In the genomic region with DNA sequence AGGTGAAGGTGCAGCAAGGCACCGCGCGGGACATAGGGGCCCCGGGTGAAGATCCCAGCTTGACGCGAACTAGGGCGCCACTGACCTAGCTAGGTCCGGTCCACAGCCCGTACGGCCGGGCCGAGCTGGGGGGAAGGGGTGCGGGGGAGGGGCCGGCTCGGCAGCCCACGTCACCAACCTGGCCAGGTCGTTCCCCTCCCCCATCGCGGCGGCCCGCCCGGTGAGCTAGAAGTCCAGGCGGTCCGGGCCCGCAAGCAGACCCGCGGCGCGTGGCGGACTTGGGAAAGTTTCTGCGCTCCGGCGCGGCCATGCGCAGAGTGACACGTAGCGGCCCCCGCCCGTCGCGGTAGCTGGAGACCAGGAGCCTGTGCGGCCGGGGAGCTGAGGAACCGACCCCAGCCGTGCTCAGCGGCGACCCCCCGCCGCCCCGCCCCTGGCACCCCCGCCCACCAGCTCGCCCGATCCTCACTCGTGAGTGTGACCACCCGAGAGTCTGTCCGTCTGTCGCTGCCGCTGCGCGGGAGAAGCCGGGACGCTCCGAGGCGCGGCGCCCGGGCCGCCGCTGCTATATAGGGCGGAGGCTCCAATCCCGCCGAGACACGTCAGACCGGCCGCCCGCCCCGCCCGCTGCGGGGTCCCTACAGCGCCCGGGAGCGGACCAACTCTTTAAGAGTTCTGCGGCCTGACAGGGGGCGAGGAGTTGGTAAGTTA, we compare ENCODE assay signal across 7 mouse cellular contexts. TPM values are rescaled to one million over a fixed set of nuclear protein-coding genes. Genes with fewer than 3 reads are reported as not detected.
A peak's percentile ranks its signal among the peaks of the same experiment; 100 is the strongest.
DNase-seq lines count a peak whose midpoint lies in the region; ATAC-seq and TF ChIP-seq lines count a peak whose summit lies in the region.

No protein-coding gene starts in this region.

- H3K27me3 ChIP-seq in embryonic facial prominence, embryonic 10.5 days (replicated peaks; ENCODE audit: low read depth, poor library complexity, severe bottlenecking) = no peaks in the 10 kb centered on the region
- no peaks in the 10 kb centered on the region for H3K27me3 ChIP-seq in limb, embryonic 11.5 days (ENCODE audit: control insufficient read depth, insufficient read depth, low read length)
- H3K27me3 ChIP-seq in midbrain, embryonic 13.5 days = no peaks in the 10 kb centered on the region
- H3K27me3 ChIP-seq in small intestine, adult 2 months (ENCODE audit: control insufficient read depth, insufficient read depth, low read length) = no peaks in the 10 kb centered on the region

- H3K9ac ChIP-seq in limb, embryonic 11.5 days (ENCODE audit: low read length) = peak overlapping the region; percentile 87
- peak overlapping the region; percentile 74 for H3K9ac ChIP-seq in midbrain, embryonic 13.5 days (replicated peaks)

- ATAC-seq in limb, embryonic 11.5 days (ENCODE audit: insufficient number of reproducible peaks, low FRiP score, low TSS enrichment, low read depth) = peak; percentile 93
- ATAC-seq in midbrain, embryonic 13.5 days = peak; percentile 92

- peak overlapping the region; percentile 65 for H3K4me2 ChIP-seq in limb, embryonic 11.5 days (ENCODE audit: low read depth, severe bottlenecking)
- peak overlapping the region; percentile 95 for H3K4me2 ChIP-seq in midbrain, embryonic 13.5 days (replicated peaks)

- peaks cover 27% of the 10 kb centered on the region for H3K36me3 ChIP-seq in embryonic facial prominence, embryonic 10.5 days (replicated peaks)
- peaks cover 2% of the 10 kb centered on the region; the same call in 1 of the 2 replicates for H3K36me3 ChIP-seq in limb, embryonic 11.5 days (ENCODE audit: control insufficient read depth, insufficient read depth, low read length)
- peaks cover 6% of the 10 kb centered on the region for H3K36me3 ChIP-seq in midbrain, embryonic 13.5 days
- H3K36me3 ChIP-seq in small intestine, adult 2 months (ENCODE audit: control insufficient read depth, insufficient read depth, low read length) = peaks cover 14% of the 10 kb centered on the region

- H3K4me3 ChIP-seq in embryonic facial prominence, embryonic 10.5 days = peak overlapping the region; percentile 96
- peak overlapping the region; percentile 93 for H3K4me3 ChIP-seq in limb, embryonic 11.5 days (ENCODE audit: low read depth, low read length)
- H3K4me3 ChIP-seq in midbrain, embryonic 13.5 days (replicated peaks) = peak overlapping the region; percentile 67
- peak overlapping the region; percentile 97 for H3K4me3 ChIP-seq in small intestine, adult 2 months (ENCODE audit: low read depth, low read length)

- peaks cover 27% of the 10 kb centered on the region for H3K4me1 ChIP-seq in embryonic facial prominence, embryonic 10.5 days
- peaks cover 14% of the 10 kb centered on the region for H3K4me1 ChIP-seq in limb, embryonic 11.5 days (ENCODE audit: control insufficient read depth, insufficient read depth, low read length)
- H3K4me1 ChIP-seq in midbrain, embryonic 13.5 days (replicated peaks) = peaks cover 19% of the 10 kb centered on the region
- peaks cover 16% of the 10 kb centered on the region; the same call in 1 of the 2 replicates for H3K4me1 ChIP-seq in small intestine, adult 2 months (ENCODE audit: control insufficient read depth, insufficient read depth, insufficient read length, low read length)

- peak; percentile 96 for TF ChIP-seq POLR2A in small intestine, adult 2 months (IDR thresholded peaks at IDR 0.05; ENCODE audit: low read depth, low read length)

- TF ChIP-seq CTCF in small intestine, adult 2 months (IDR thresholded peaks at IDR 0.05; ENCODE audit: extremely low read depth, insufficient read length, insufficient replicate concordance, low read depth, low read length) = no peak

- no peaks in the 10 kb centered on the region for H3K9me3 ChIP-seq in embryonic facial prominence, embryonic 10.5 days
- H3K9me3 ChIP-seq in limb, embryonic 11.5 days (ENCODE audit: control insufficient read depth, low read length) = no peaks in the 10 kb centered on the region
- H3K9me3 ChIP-seq in midbrain, embryonic 13.5 days = no peaks in the 10 kb centered on the region

- WGBS in embryonic facial prominence, embryonic 10.5 days = under 1% methylated on average over 84 of the region's 84 CpGs
- under 1% methylated on average over 72 of the region's 84 CpGs for WGBS in limb, embryonic 11.5 days
- under 1% methylated on average over 78 of the region's 84 CpGs for WGBS in midbrain, embryonic 13.5 days
- WGBS in small intestine, adult 2 months = under 1% methylated on average over 84 of the region's 84 CpGs

- peak overlapping the region; percentile 93 for H3K27ac ChIP-seq in embryonic facial prominence, embryonic 10.5 days (replicated peaks)
- peak overlapping the region; percentile 85 for H3K27ac ChIP-seq in limb, embryonic 11.5 days (replicated peaks; ENCODE audit: low read depth, low read length)
- H3K27ac ChIP-seq in midbrain, embryonic 13.5 days = peak overlapping the region; percentile 62
- peak overlapping the region; percentile 90 for H3K27ac ChIP-seq in small intestine, adult 2 months (ENCODE audit: insufficient read depth, low read depth, low read length)

- peak; percentile 73 for DNase-seq in adrenal gland, adult 8-10 months
- peak; percentile 85 for DNase-seq in embryonic facial prominence, embryonic 10.5 days (ENCODE audit: low spot score)
- peak; percentile 99 for DNase-seq in heart, adult 11 months
- peak; percentile 86 for DNase-seq in kidney, adult 18-20 months
- DNase-seq in limb, embryonic 11.5 days (ENCODE audit: low spot score) = peak; percentile 80

RNA-seq across cellular contexts. Expression of gene Hdlbp, which starts 33.3 kb away (rescaled TPM):
- 100 to 1,000 TPM; 299 to 422 (median 334) TPM for total RNA-seq in adrenal gland, adult 8-10 months (2022)
- polyA plus RNA-seq in embryonic facial prominence, embryonic 10.5 days (2016; fragmentation: Nextera tagmentation; extraction: Ambion mirVana) = 124 and 126 TPM in 2 replicates
- 111 and 116 TPM in 2 replicates for polyA plus RNA-seq in limb, embryonic 11.5 days (2014; fragmentation: Nextera tagmentation; extraction: Ambion mirVana)
- polyA plus RNA-seq in midbrain, embryonic 13.5 days (2015; fragmentation: Nextera tagmentation; extraction: Ambion mirVana) = 74.3 and 91.0 TPM in 2 replicates
- 29.9 and 54.9 TPM in 2 replicates for polyA plus RNA-seq in small intestine, adult 2 months (2012; rRNA removed)

Comparison
In these comparisons a context has a peak if more than half of its experiments do, and no peak if none do; other contexts are left out.
1. Peak in every context shown above with its lines: DNase-seq, ATAC-seq, H3K4me3 ChIP-seq and H3K27ac ChIP-seq.